Comparison of ENCODE assay signal across 18 mouse cellular contexts in genomic region chr11:110789537-110789936, GRCm38 (mm10).
DNase-seq lines count a peak whose midpoint lies in the region; ATAC-seq and TF ChIP-seq lines count a peak whose summit lies in the region.
"Had no signal": no experiment of that assay in that cellular context is flagged by ENCODE, and none has a peak within 500 bp of the region (broad histone marks: within the 10 kb centered on the region; RNA-seq: fewer than 3 reads in every experiment).

No protein-coding gene starts in this region.

- no peaks in the 10 kb centered on the region for H3K4me1 ChIP-seq in kidney, embryonic 15.5 days
- H3K4me1 ChIP-seq in lung, embryonic 15.5 days, result no peaks in the 10 kb centered on the region
- no peaks in the 10 kb centered on the region for H3K4me1 ChIP-seq in stomach, embryonic 14.5 days (ENCODE audit: control insufficient read depth, insufficient read depth, low read length)
- H3K4me1 ChIP-seq in stomach, postnatal 0 days (replicated peaks; ENCODE audit: control insufficient read depth, insufficient read depth), result no peaks in the 10 kb centered on the region
- H3K4me1 ChIP-seq: forebrain, embryonic 15.5 days; heart, embryonic 10.5 days; hindbrain, embryonic 13.5 days had no signal

- H3K9me3 ChIP-seq in kidney, embryonic 15.5 days (replicated peaks), result no peaks in the 10 kb centered on the region
- no peaks in the 10 kb centered on the region for H3K9me3 ChIP-seq in lung, embryonic 15.5 days
- 0 out of 2 replicates have a peak, but pooled peaks cover 4% of the 10 kb centered on the region for H3K9me3 ChIP-seq in stomach, embryonic 14.5 days (ENCODE audit: control insufficient read depth, low read depth, low read length)
- no peaks in the 10 kb centered on the region for H3K9me3 ChIP-seq in stomach, postnatal 0 days (ENCODE audit: control insufficient read depth, low read length)
- H3K9me3 ChIP-seq: forebrain, embryonic 15.5 days; heart, embryonic 10.5 days; hindbrain, embryonic 13.5 days had no signal

- H3K27ac ChIP-seq in kidney, embryonic 15.5 days, result no peak overlapping the region
- H3K27ac ChIP-seq in lung, embryonic 15.5 days, result no peak overlapping the region
- no peak overlapping the region for H3K27ac ChIP-seq in stomach, embryonic 14.5 days (ENCODE audit: low read length)
- no peak overlapping the region for H3K27ac ChIP-seq in stomach, postnatal 0 days (replicated peaks)
- H3K27ac ChIP-seq: forebrain, embryonic 15.5 days; heart, embryonic 10.5 days; hindbrain, embryonic 13.5 days had no signal

- no peak for TF ChIP-seq CTCF in stomach, postnatal 0 days (IDR thresholded peaks at IDR 0.05; ENCODE audit: low read depth)

- WGBS in kidney, embryonic 15.5 days, result 44% methylated on average over 4 of the region's 4 CpGs
- WGBS in lung, embryonic 15.5 days, result 22% methylated on average over 4 of the region's 4 CpGs
- 28% methylated on average over 4 of the region's 4 CpGs for WGBS in stomach, embryonic 14.5 days
- 18% methylated on average over 4 of the region's 4 CpGs for WGBS in stomach, postnatal 0 days

- H3K27me3 ChIP-seq in kidney, embryonic 15.5 days, result no peaks in the 10 kb centered on the region
- H3K27me3 ChIP-seq in lung, embryonic 15.5 days, result no peaks in the 10 kb centered on the region
- no peaks in the 10 kb centered on the region for H3K27me3 ChIP-seq in stomach, embryonic 14.5 days (ENCODE audit: control insufficient read depth, insufficient read depth, low read length)
- H3K27me3 ChIP-seq in stomach, postnatal 0 days (ENCODE audit: control insufficient read depth, insufficient read depth, low read length), result no peaks in the 10 kb centered on the region
- H3K27me3 ChIP-seq: CH12.LX; forebrain, embryonic 15.5 days; hindbrain, embryonic 13.5 days had no signal

- no peak overlapping the region for H3K9ac ChIP-seq in kidney, embryonic 15.5 days
- H3K9ac ChIP-seq in lung, embryonic 15.5 days, result no peak overlapping the region
- no peak overlapping the region for H3K9ac ChIP-seq in stomach, embryonic 14.5 days (replicated peaks; ENCODE audit: low read depth, low read length)
- no peak overlapping the region for H3K9ac ChIP-seq in stomach, postnatal 0 days (ENCODE audit: low read length)
- H3K9ac ChIP-seq: forebrain, embryonic 15.5 days; hindbrain, embryonic 13.5 days had no signal

- no peak for TF ChIP-seq EP300 in stomach, postnatal 0 days (optimal IDR thresholded peaks at IDR 0.05)

- no peaks in the 10 kb centered on the region for H3K36me3 ChIP-seq in kidney, embryonic 15.5 days
- H3K36me3 ChIP-seq in lung, embryonic 15.5 days, result no peaks in the 10 kb centered on the region
- no peaks in the 10 kb centered on the region for H3K36me3 ChIP-seq in stomach, embryonic 14.5 days (ENCODE audit: control insufficient read depth, insufficient read depth, low read length)
- no peaks in the 10 kb centered on the region for H3K36me3 ChIP-seq in stomach, postnatal 0 days (ENCODE audit: control insufficient read depth, insufficient read depth, low read length)
- H3K36me3 ChIP-seq: forebrain, embryonic 15.5 days; heart, embryonic 10.5 days; hindbrain, embryonic 13.5 days had no signal

- no peak for DNase-seq in kidney, adult 18-20 months
- no peak for DNase-seq in lung, postnatal 36 days
- DNase-seq in stomach, postnatal 0 days (ENCODE audit: low spot score), result no peak
- no peak for DNase-seq in gastrocnemius, adult 18-20 months (ENCODE audit: low spot score)
- DNase-seq: adrenal gland, adult 8-10 months; adrenal gland, postnatal 36 days; cerebellum, adult 2 months; cerebellum, postnatal 10 days; gastrocnemius, postnatal 10 days; heart, adult 18-20 months; heart, postnatal 10 days had no signal

- 0 out of 2 replicates have a peak, but pooled peaks have one; percentile 33 for ATAC-seq in kidney, embryonic 15.5 days (replicated peaks; ENCODE audit: low FRiP score)
- ATAC-seq in lung, embryonic 15.5 days (ENCODE audit: borderline replicate concordance, extremely low read depth, low FRiP score, low TSS enrichment), result 0 out of 2 replicates have a peak, but pooled peaks have one; percentile 39
- peak; percentile 69; the same call in 1 of the 2 replicates for ATAC-seq in stomach, embryonic 14.5 days (ENCODE audit: insufficient number of reproducible peaks, insufficient read depth, low FRiP score, low read depth)
- ATAC-seq in stomach, postnatal 0 days (ENCODE audit: low FRiP score, low TSS enrichment), result no peak
- ATAC-seq: forebrain, embryonic 15.5 days had no signal

- H3K4me2 ChIP-seq in kidney, embryonic 15.5 days, result no peak overlapping the region
- no peak overlapping the region for H3K4me2 ChIP-seq in lung, embryonic 15.5 days
- no peak overlapping the region for H3K4me2 ChIP-seq in stomach, embryonic 14.5 days (replicated peaks; ENCODE audit: low read depth, low read length)
- no peak overlapping the region for H3K4me2 ChIP-seq in stomach, postnatal 0 days (replicated peaks; ENCODE audit: low read depth)
- H3K4me2 ChIP-seq: forebrain, embryonic 15.5 days; hindbrain, embryonic 13.5 days had no signal

- H3K4me3 ChIP-seq in kidney, embryonic 15.5 days (replicated peaks), result no peak overlapping the region
- no peak overlapping the region for H3K4me3 ChIP-seq in lung, embryonic 15.5 days
- H3K4me3 ChIP-seq in stomach, embryonic 14.5 days (ENCODE audit: low read depth, low read length), result no peak overlapping the region
- no peak overlapping the region for H3K4me3 ChIP-seq in stomach, postnatal 0 days (ENCODE audit: low read depth, low read length)
- H3K4me3 ChIP-seq: forebrain, embryonic 15.5 days; heart, embryonic 10.5 days; hindbrain, embryonic 13.5 days had no signal
